Mouse (Mus musculus) hindbrain, embryonic 13.5 days (tissue): ENCODE results near the gene Usp29. TPM values are rescaled to one million over a fixed set of nuclear protein-coding genes. Genes with fewer than 3 reads are reported as not detected.
"Not testable (repeated sequence)": the region's sequence is repeated elsewhere in the genome, so short reads cannot be mapped to it uniquely, and the experiment has no call there.

Source experiments
- ATAC-seq: fragments of 200-750 bp; cut with Nextera tagmentation; 2 replicates; pipeline ENCODE4 v1.8.0; 2017; ENCODE audit warnings: moderate TSS enrichment; ENCODE audit not compliant: low FRiP score
- H3K27ac ChIP-seq: fragments of 300-500 bp; sonication (generic); 2 replicates; pipeline ENCODE4 v1.5.1; 2015; ENCODE audit warnings: inconsistent platforms, mild to moderate bottlenecking, moderate library complexity
- H3K27me3 ChIP-seq: fragments of 300-500 bp; sonication (generic); 2 replicates; pipeline ENCODE4 v1.6.1; 2015; ENCODE audit warnings: mild to moderate bottlenecking, inconsistent platforms
- H3K36me3 ChIP-seq: fragments of 300-500 bp; sonication (generic); 2 replicates; pipeline ENCODE4 v1.6.1; 2015; ENCODE audit warnings: mild to moderate bottlenecking, inconsistent platforms
- H3K4me1 ChIP-seq: fragments of 300-500 bp; sonication (generic); replicated peaks from 2 replicates; pipeline ENCODE4 v1.6.1; 2015; ENCODE audit warnings: inconsistent platforms
- H3K4me2 ChIP-seq: fragments of 300-500 bp; sonication (generic); 2 replicates; pipeline ENCODE4 v1.6.1; 2015; ENCODE audit warnings: inconsistent platforms, mild to moderate bottlenecking, moderate library complexity
- H3K4me3 ChIP-seq: fragments of 300-500 bp; sonication (generic); 2 replicates; pipeline ENCODE4 v1.5.1; 2015; ENCODE audit warnings: mild to moderate bottlenecking, inconsistent platforms
- H3K9ac ChIP-seq: fragments of 300-500 bp; sonication (generic); 2 replicates; pipeline ENCODE4 v1.6.1; 2015; ENCODE audit warnings: mild to moderate bottlenecking, inconsistent platforms
- H3K9me3 ChIP-seq: fragments of 300-500 bp; sonication (generic); 2 replicates; pipeline ENCODE4 v1.6.1; 2016; ENCODE audit warnings: inconsistent platforms
- WGBS: fragments of 180-500 bp; shearing (Covaris S2); methylation state at CpG from one replicate; pipeline ENCODE4 v1.1.7; 2015; 5-methylcytosine and 5-hydroxymethylcytosine counted together
- microRNA counts: library from miRNA; unstranded; fragments of <30 nt; microRNA quantifications from one replicate; lab custom pipeline; 2016
- microRNA-seq: library from miRNA; unstranded; fragments of <30 nt; microRNA quantifications from one replicate; pipeline ENCODE4, GENCODE M21; 2016
- polyA plus RNA-seq: library from polyadenylated mRNA; unstranded; fragments of >200 nt; fragmentation: Nextera tagmentation; extraction: Ambion mirVana; gene quantifications from 2 replicates; pipeline ENCODE4 v1.2.1, GENCODE M21; 2015

Usp29 gene
- polyA plus RNA-seq, 1 experiment from 2014 or later: 28.7 TPM

GRCm38 (mm10) chr7:7005441-7005840 lies 275.1 kb downstream of the Usp29 start:
- not testable (repeated sequence) for H3K9ac ChIP-seq, H3K4me1 ChIP-seq, H3K27ac ChIP-seq, H3K4me2 ChIP-seq, H3K9me3 ChIP-seq, H3K36me3 ChIP-seq, H3K4me3 ChIP-seq, ATAC-seq, H3K27me3 ChIP-seq
- 75% methylated on average over 5 of the region's 5 CpGs for WGBS

MicroRNA genes within 50 kb of the gene (microRNA counts, 519-probe panel; counts per million panel counts)
- microRNA mmu-miR-3099 (lab: Ali Mortazavi, UCI): 51.3 counts per million

Small RNA genes within 50 kb of the gene (microRNA-seq; reads per million reads assigned to microRNA genes)
- 378 reads per million, percentile 66 among the genes with 10 or more reads in this experiment for gene Mir3099

Other genes with a start within 250 kb of the Usp29 start
- not detected in 2 replicates for gene Olfr5, start 243.6 kb upstream of the Usp29 start, polyA plus RNA-seq
- not detected in 2 replicates for gene Olfr1347, start 230.8 kb upstream of the Usp29 start, polyA plus RNA-seq
- not detected in 2 replicates for gene Olfr1348, start 221.8 kb upstream of the Usp29 start, polyA plus RNA-seq
- gene Olfr1349, start 207.6 kb upstream of the Usp29 start, polyA plus RNA-seq: not detected in 2 replicates
- not detected in 2 replicates for gene Olfr1350, start 165.7 kb upstream of the Usp29 start, polyA plus RNA-seq
- 2.6 and 3.9 TPM in 2 replicates for gene Zim1, start 34.1 kb upstream of the Usp29 start, polyA plus RNA-seq
- 69.9 and 77.2 TPM in 2 replicates for gene Peg3, start 147 bp upstream of the Usp29 start, polyA plus RNA-seq